Mouse (Mus musculus) heart, postnatal 14 days (tissue): ENCODE measurements at regions not wholly inside any gene's neighbourhood (a gene's known extent, or its start where the extent isn't known, plus 50 kb on each side); places are given as distances from the start of the nearest gene placed in this dataset.

Experiments used
- DNase-seq, 2 experiments: peaks; one replicate each; pipeline ENCODE4 v3.0.0; 2021 to 2022
- intact Hi-C: fragments of 180-260 bp; cut with DNase I; formaldehyde crosslinking; loops from one replicate; pipeline ENCODE4 v1.15.1; 2025

DNA sequence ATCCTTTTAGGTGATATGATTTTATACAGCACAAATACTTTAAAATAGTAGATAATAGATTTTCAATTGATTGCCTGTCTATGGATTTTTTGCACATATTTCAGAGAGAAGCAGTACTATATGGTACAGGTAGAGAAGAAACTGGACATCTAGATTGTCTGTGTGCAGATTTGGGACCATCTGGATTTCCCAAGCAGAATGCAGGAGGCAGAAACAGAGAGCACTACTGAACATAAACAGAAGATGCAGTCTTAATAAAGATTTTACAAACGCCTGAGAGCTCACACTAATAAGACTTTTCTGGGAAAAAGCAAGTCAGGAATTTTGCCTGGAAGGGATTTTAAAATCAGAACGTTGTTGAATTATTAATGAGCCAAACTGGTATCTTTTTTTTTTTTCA lies 432.9 kb downstream of the Col11a1 start:
- DNase-seq, result no peak
- intact Hi-C loops, result no loop called here

DNA sequence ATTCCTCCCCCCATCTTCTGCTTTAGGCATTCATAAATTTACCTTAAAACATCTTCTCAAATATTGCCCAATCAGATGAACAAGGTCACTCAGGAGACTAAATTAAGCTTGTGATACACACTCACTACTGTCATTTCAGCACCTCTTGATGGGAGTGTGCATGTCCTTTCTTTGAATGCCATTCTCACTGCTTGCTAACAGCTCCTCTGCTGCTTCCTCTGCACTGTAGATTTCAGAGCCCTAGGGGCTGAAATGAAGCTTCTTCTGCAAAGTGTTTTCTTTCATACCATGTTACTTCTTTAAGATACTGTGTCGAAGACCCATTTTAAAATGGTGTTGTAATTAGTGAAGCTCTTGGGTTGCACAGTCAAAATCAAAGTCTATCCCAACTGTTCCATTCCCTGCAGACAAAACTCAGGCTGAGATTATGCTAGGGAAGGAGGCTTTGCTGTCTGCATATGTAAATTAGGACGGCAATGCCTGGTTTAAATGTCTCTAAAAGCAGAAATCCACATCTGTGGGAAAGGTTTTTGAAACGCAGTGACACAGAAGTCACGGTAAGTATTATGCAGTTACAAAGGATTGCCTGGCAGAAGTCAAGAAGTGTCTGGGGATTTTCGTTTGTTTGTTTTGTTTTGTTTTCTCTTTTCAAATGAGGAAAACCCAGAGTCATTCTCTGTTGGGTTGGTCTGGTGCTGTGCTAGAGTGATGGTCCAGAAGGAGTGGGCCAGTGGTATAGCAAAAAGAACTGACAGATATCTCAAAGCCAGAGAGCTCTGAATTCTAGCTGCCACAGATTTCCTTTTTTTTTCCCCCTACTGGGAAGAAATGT lies 433.6 kb downstream of the Col11a1 start:
- intact Hi-C loops, result no loop called here
- DNase-seq, result no peak

DNA sequence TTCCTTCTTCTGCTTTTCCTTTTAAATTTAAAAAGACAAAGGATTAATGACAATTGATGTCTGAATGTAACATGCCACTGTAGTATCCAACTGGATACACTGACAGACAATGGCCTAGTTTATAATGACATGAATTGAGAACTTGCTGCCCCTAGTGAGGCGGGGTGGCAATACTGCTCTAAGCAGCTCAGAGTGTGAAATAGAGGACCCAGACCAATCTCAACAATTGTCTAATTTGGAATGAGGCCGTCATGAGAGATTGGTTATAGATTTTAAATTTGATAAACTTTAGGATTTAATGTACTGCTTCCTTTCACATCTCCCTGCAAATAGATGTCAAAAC lies 434.2 kb downstream of the Col11a1 start:
- no peak for DNase-seq
- intact Hi-C loops, result no loop called here

DNA sequence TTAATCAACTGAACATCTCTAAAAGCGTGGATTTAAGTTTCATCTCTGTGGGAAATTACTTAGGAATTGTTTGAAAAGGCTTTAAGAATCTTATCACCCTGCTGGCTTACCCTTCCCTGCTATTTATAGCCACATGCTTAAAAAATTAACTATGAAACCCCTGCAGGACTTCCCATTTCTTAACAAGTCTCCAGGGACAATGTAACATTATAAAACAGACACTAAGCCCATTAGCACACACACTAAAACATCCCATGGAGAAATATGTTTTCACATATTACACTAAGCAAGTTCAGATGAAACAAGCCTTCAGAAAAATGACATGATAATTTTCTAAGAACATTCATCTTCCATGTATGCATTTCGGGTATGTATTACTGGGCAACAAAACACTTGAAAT lies 420.0 kb upstream of the Olfm3 start:
- no peak for DNase-seq
- intact Hi-C loops, result no loop called here

DNA sequence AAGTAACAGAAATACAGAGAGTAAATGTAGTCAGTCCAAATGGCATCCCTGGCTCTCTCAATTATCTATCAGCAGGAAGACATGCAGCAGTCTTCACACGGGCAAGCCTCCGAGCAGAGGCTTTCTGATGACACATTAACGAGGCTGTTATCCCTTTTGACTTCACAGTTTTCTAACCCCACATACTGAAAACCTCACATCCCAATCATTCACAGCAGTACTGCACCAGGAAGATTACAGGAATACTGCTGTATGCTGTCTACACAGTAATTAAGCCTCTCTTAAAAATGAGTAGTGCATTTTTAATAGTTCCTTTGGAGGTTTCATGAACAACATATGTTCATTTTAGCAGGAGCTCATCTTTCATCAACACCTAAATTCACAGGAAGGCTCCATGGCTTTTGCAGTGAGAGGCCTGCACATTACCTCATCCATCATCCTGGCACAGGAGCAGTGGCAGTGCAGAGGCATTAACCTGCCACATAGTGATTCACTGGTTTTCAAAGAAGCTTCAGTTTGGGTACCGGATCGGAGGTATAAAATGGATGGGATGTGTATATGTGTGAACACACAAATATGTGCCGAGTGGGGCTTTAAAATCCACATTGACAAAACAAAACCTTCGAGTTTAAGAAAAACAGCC lies 396.1 kb upstream of the Olfm3 start:
- intact Hi-C loops, result no loop called here
- no peak for DNase-seq

DNA sequence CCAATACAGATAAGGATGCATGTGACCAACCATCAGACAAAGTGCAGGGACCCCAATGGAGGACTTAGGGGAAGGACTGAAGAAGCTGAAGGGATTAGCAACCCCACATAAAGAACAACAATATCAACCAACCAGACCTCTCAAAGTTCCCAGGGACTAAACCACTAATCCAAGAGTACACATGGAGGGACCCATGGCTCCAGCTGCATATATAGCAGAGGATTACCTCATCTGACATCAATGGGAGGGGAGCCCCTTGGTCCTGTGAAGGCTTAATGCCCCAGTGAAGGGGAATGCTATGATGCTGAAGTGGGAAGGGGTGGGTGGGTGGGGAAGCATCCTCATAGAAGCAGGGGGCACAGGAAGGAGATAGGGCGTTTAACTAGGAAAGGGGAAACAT lies 388.6 kb upstream of the Olfm3 start:
- intact Hi-C loops, result no loop called here
- no peak for DNase-seq

DNA sequence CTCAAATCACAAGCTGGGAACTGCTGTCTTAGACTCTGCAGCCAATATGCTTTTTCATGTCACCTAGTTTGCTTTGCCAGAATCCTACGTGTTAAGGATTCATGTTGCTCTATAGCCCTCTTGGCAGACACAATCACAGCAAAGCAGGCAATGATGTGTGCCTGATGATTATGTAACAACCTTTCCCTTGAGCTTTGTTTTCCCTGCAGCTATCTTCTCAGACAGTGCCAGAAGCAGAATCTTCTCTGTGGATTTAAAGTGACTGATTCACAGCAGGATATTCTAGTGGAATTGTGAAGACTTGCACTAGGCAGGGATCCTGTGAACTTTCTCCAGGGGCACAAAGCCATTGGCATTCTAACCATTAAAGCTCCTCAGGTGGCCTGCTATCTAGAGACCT lies 359.5 kb upstream of the Olfm3 start:
- intact Hi-C loops, result no loop called here
- DNase-seq, result no peak

DNA sequence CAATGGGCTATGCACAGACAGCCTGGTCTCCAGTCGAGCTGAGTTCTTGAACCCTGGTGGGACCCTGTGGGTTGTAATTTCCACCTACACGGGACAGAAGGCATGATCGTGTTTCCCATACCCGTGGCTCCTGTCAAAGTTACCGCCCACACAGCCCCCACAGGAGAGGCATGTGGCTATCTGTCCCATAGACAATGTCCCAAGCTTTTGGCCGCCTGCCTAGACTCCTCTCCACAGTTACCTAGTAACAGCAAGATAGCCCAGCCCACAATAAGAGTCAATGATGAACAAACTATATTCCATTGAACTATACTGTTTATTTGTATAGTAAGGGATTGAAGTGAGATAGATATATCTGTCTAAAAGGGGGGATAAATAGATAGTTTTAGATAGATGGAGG lies 356.7 kb upstream of the Olfm3 start:
- peak in 1 of 2 experiments; percentile 2 for DNase-seq
- intact Hi-C loops, result no loop called here

DNA sequence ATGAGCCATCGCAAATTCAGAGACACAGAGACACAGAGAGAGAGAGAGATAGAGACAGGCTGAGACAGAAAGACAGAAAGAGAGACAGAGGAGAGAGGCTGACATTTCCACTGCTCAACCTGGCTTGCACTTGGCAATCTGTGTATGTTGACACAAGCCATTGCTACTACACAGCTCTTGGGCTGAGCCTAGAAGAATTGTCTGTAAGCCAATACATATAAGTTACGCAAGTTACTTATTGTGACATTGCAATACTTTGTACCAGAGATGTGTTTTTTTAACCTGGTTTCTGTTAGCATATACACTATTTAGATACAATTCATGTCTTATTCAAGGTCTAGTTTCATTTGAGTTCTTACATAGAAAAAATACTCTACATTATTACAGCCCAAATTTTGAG lies 332.9 kb upstream of the Olfm3 start:
- intact Hi-C loops, result no loop called here
- no peak for DNase-seq
